Mouse (Mus musculus) thymus, adult 2 months (tissue): ENCODE results near the gene Gabpb2. TPM values are rescaled to one million over a fixed set of nuclear protein-coding genes. Genes with fewer than 3 reads are reported as not detected.

Experiments
- DNase-seq: peaks from one replicate; pipeline ENCODE4 v3.0.0; 2021
- H3K27ac ChIP-seq: fragments of 200-500 bp; 2 replicates; pipeline ENCODE4 v1.5.1; 2012; ENCODE audit warnings: low read length, control low read depth; ENCODE audit not compliant: control insufficient read depth, insufficient read depth
- H3K27me3 ChIP-seq: fragments of 200-500 bp; 2 replicates; pipeline ENCODE4 v1.6.1; 2012; ENCODE audit warnings: mild to moderate bottlenecking, low read length, moderate library complexity, mixed read lengths; ENCODE audit not compliant: control insufficient read depth, insufficient read depth
- H3K36me3 ChIP-seq: fragments of 200-500 bp; 2 replicates; pipeline ENCODE4 v1.6.1; 2012; ENCODE audit warnings: mild to moderate bottlenecking, low read length, moderate library complexity; ENCODE audit not compliant: control insufficient read depth, insufficient read depth
- H3K4me1 ChIP-seq: fragments of 200-500 bp; replicated peaks from 2 replicates; pipeline ENCODE4 v1.6.1; 2012; ENCODE audit warnings: low read length; ENCODE audit not compliant: control insufficient read depth, insufficient read depth
- H3K4me3 ChIP-seq: fragments of 200-500 bp; 2 replicates; pipeline ENCODE4 v1.5.1; 2012; ENCODE audit warnings: mild to moderate bottlenecking, low read length, control low read depth, moderate library complexity; ENCODE audit not compliant: control insufficient read depth, insufficient read depth
- CTCF ChIP-seq: fragments of 200-500 bp; IDR thresholded peaks from 2 replicates; pipeline ENCODE4 v1.5.1; 2012; ENCODE audit warnings: mild to moderate bottlenecking, control low read depth, low read length, moderate library complexity, borderline replicate concordance; ENCODE audit not compliant: control insufficient read depth, poor library complexity, insufficient read depth; ENCODE audit errors: extremely low read depth
- POLR2A ChIP-seq: fragments of 200-500 bp; IDR thresholded peaks from 2 replicates; pipeline ENCODE4 v1.6.1; 2012; ENCODE audit warnings: mild to moderate bottlenecking, low read length, control low read depth, moderate library complexity; ENCODE audit not compliant: control insufficient read depth, poor library complexity, insufficient read depth; ENCODE audit errors: extremely low read depth
- WGBS: fragments of 180-500 bp; shearing (Covaris S2); methylation state at CpG from one replicate; pipeline ENCODE4 v1.1.7; 2018; 5-methylcytosine and 5-hydroxymethylcytosine counted together
- polyA plus RNA-seq: library from polyadenylated mRNA; depleted of rRNA; stranded (reverse); fragments of >200 nt; gene quantifications from 2 replicates; pipeline ENCODE4 v1.2.3, GENCODE M21; 2012

Gabpb2 gene
- polyA plus RNA-seq, 1 experiment: 41.7 TPM

- WGBS: 7% methylated on average over 58 of the region's 58 CpGs
- TF ChIP-seq CTCF (no peak), POLR2A (no peak)
- peaks cover 9% of the 10 kb centered on the region for H3K4me1 ChIP-seq
- no peaks in the 10 kb centered on the region for H3K36me3 ChIP-seq
- peak; percentile 8 for DNase-seq
- no peak overlapping the region for H3K27ac ChIP-seq
- H3K4me3 ChIP-seq: no peak overlapping the region
- H3K27me3 ChIP-seq: peaks cover 21% of the 10 kb centered on the region
Measured at GRCm38 (mm10) chr3:95173256-95173949, 44.3 kb downstream of the Gabpb2 start.

GRCm38 (mm10) chr3:95172526-95173255 is 45.0 kb downstream of the Gabpb2 start:
- WGBS: 56% methylated on average over 84 of the region's 84 CpGs
- peaks cover 21% of the 10 kb centered on the region for H3K27me3 ChIP-seq
- H3K36me3 ChIP-seq: no peaks in the 10 kb centered on the region
- no peak overlapping the region for H3K27ac ChIP-seq
- no peak overlapping the region for H3K4me3 ChIP-seq
- no peak for TF ChIP-seq CTCF
- TF ChIP-seq POLR2A: no peak
- peaks cover 9% of the 10 kb centered on the region for H3K4me1 ChIP-seq
- no peak for DNase-seq

- no peak overlapping the region for H3K27ac ChIP-seq
- H3K4me3 ChIP-seq: no peak overlapping the region
- no peak for DNase-seq
- TF ChIP-seq CTCF (no peak), POLR2A (no peak)
- peaks cover 21% of the 10 kb centered on the region for H3K27me3 ChIP-seq
- H3K4me1 ChIP-seq: peaks cover 9% of the 10 kb centered on the region
- no peaks in the 10 kb centered on the region for H3K36me3 ChIP-seq
- 94% methylated on average over 6 of the region's 6 CpGs for whole genome bisulfite sequencing
Measured at GRCm38 (mm10) chr3:95171105-95171504, 46.6 kb downstream of the Gabpb2 start.

GRCm38 (mm10) chr3:95169996-95170395 is 47.7 kb downstream of the Gabpb2 start:
- no peaks in the 10 kb centered on the region for H3K36me3 ChIP-seq
- H3K27me3 ChIP-seq: peaks cover 21% of the 10 kb centered on the region
- no peak overlapping the region for H3K27ac ChIP-seq
- no peak for TF ChIP-seq CTCF
- TF ChIP-seq POLR2A: no peak
- H3K4me3 ChIP-seq: no peak overlapping the region
- 94% methylated on average over 10 of the region's 10 CpGs for WGBS
- no peak for DNase-seq
- H3K4me1 ChIP-seq: peaks cover 9% of the 10 kb centered on the region

GRCm38 (mm10) chr3:95164840-95165239 is 52.9 kb downstream of the Gabpb2 start:
- no peaks in the 10 kb centered on the region for H3K36me3 ChIP-seq
- peaks cover 6% of the 10 kb centered on the region; the same call in 1 of the 2 replicates for H3K27me3 ChIP-seq
- H3K4me1 ChIP-seq: peaks cover 9% of the 10 kb centered on the region
- WGBS: 43% methylated on average over 5 of the region's 5 CpGs
- TF ChIP-seq POLR2A: no peak
- TF ChIP-seq CTCF: no peak
- DNase-seq: no peak
- H3K27ac ChIP-seq: no peak overlapping the region
- no peak overlapping the region for H3K4me3 ChIP-seq

- Histone ChIP-seq H3K27me3 (peaks cover 6% of the 10 kb centered on the region; the same call in 1 of the 2 replicates), H3K36me3 (no peaks in the 10 kb centered on the region), H3K27ac (no peak overlapping the region), H3K4me1 (peaks cover 15% of the 10 kb centered on the region), H3K4me3 (no peak overlapping the region)
- 96% methylated on average over 5 of the region's 5 CpGs for WGBS
- TF ChIP-seq POLR2A: no peak
- no peak for TF ChIP-seq CTCF
- DNase-seq: no peak
Measured at GRCm38 (mm10) chr3:95164256-95164550, 53.5 kb downstream of the Gabpb2 start.
